Mouse (Mus musculus): ENCODE measurements around the gene Chrm3. TPM values are rescaled to one million over a fixed set of nuclear protein-coding genes. Genes with fewer than 3 reads are reported as not detected.

Gene Chrm3
- polyA plus RNA-seq, 1 experiment from 2014 or later = 0.70 TPM

DNA sequence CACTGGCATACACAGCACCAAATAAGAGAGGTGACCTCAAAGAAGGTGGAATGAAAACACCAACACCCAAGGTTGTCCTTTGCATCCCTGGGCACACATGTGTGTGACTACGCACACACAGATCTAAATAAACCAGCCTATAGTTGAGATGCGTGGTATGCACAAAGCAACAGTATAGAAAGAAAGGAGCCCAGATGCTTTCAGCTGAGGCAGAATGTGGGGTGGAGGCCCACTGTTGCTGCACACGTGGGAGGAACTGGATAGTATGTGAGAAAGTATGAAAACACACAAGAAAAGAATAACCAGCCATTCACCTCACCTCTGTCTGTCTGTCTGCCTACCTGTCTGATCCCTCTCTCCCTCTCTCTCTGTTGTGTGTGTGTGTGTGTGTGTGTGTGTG is 203.2 kb downstream of the Chrm3 start:
- H3K9me3 ChIP-seq = no peaks in the 10 kb centered on the region
- H3K27me3 ChIP-seq (replicated peaks) = no peaks in the 10 kb centered on the region
- no peaks in the 10 kb centered on the region for H3K36me3 ChIP-seq
- no peak overlapping the region for H3K27ac ChIP-seq (replicated peaks)
- 80% methylated on average over 3 of the region's 3 CpGs for WGBS
- no peak overlapping the region for H3K4me2 ChIP-seq
- ATAC-seq (ENCODE audit: extremely low read depth, insufficient number of reproducible peaks, low FRiP score, low TSS enrichment) = no peak
- no peaks in the 10 kb centered on the region for H3K4me1 ChIP-seq
- no peak overlapping the region for H3K9ac ChIP-seq
- no peak overlapping the region for H3K4me3 ChIP-seq

- H3K27me3 ChIP-seq (replicated peaks) = no peaks in the 10 kb centered on the region
- H3K9me3 ChIP-seq = no peaks in the 10 kb centered on the region
- H3K4me2 ChIP-seq = no peak overlapping the region
- ATAC-seq (ENCODE audit: extremely low read depth, insufficient number of reproducible peaks, low FRiP score, low TSS enrichment) = no peak
- 70% methylated on average over 4 of the region's 4 CpGs for WGBS
- H3K9ac ChIP-seq = no peak overlapping the region
- H3K27ac ChIP-seq (replicated peaks) = no peak overlapping the region
- no peaks in the 10 kb centered on the region for H3K4me1 ChIP-seq
- H3K36me3 ChIP-seq = no peaks in the 10 kb centered on the region
- no peak overlapping the region for H3K4me3 ChIP-seq
These were observed 220.1 kb downstream of the Chrm3 start for GRCm38 (mm10) chr13:10140573-10140972.

GRCm38 (mm10) chr13:10138878-10139277 is 221.8 kb downstream of the Chrm3 start:
- H3K27me3 ChIP-seq (replicated peaks) = no peaks in the 10 kb centered on the region
- H3K4me1 ChIP-seq = no peaks in the 10 kb centered on the region
- H3K4me2 ChIP-seq = no peak overlapping the region
- WGBS = 74% methylated on average over 4 of the region's 4 CpGs
- no peaks in the 10 kb centered on the region for H3K9me3 ChIP-seq
- no peaks in the 10 kb centered on the region for H3K36me3 ChIP-seq
- H3K9ac ChIP-seq = no peak overlapping the region
- H3K27ac ChIP-seq (replicated peaks) = no peak overlapping the region
- no peak overlapping the region for H3K4me3 ChIP-seq
- no peak for ATAC-seq (ENCODE audit: extremely low read depth, insufficient number of reproducible peaks, low FRiP score, low TSS enrichment)

DNA sequence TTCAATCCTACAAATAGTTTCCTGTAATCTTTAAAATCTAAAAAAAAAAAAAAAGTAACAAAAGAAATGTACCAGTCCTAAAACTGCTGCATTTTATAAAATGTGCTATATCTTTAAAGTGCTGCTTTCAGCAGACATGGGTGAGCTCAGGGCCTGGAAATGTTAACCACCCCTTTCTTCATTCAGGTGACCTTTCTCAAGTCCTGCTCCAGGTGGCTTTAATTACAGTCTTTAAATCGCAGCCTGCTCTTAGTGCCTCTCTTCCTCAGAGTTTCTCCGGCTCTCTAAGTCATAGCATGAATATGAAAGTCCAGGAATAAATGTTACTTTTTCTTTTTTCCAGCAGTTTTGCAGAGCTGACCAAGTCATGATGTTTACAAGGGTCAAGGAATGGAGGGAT is 229.6 kb downstream of the Chrm3 start:
- H3K4me1 ChIP-seq = no peaks in the 10 kb centered on the region
- WGBS = 60% methylated on average over 2 of the region's 2 CpGs
- no peak overlapping the region for H3K9ac ChIP-seq
- no peaks in the 10 kb centered on the region for H3K27me3 ChIP-seq (replicated peaks)
- H3K36me3 ChIP-seq = no peaks in the 10 kb centered on the region
- no peak overlapping the region for H3K27ac ChIP-seq (replicated peaks)
- no peaks in the 10 kb centered on the region for H3K9me3 ChIP-seq
- no peak for ATAC-seq (ENCODE audit: extremely low read depth, insufficient number of reproducible peaks, low FRiP score, low TSS enrichment)
- H3K4me2 ChIP-seq = no peak overlapping the region
- H3K4me3 ChIP-seq = no peak overlapping the region

DNA sequence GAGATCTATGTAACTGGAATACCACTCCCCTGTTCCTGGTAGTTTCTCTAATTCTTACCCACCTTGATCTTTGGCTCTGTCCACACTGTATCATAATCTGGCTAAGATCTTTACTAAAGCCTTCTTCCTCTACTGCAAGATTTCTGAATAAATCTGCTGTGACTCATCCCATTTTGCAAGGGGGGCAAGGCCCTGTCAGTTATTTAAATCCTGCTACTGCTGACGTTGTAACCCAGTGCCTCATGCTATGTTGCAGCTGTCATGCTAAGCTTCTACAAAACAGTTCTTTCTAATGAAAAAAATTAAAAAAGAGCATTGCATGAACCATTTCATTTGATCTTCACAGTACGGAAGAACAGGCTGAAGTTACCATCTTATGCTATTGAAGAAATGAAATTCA is 248.4 kb downstream of the Chrm3 start:
- Histone ChIP-seq H3K9ac (no peak overlapping the region), H3K36me3 (no peaks in the 10 kb centered on the region), H3K27me3 (replicated peaks) (no peaks in the 10 kb centered on the region), H3K4me2 (no peak overlapping the region), H3K27ac (replicated peaks) (no peak overlapping the region), H3K4me1 (peaks cover 3% of the 10 kb centered on the region; the same call in 1 of the 2 replicates), H3K4me3 (no peak overlapping the region), H3K9me3 (no peaks in the 10 kb centered on the region)
- no peak for ATAC-seq (ENCODE audit: extremely low read depth, insufficient number of reproducible peaks, low FRiP score, low TSS enrichment)
- WGBS = 68% methylated on average over 2 of the region's 2 CpGs

DNA sequence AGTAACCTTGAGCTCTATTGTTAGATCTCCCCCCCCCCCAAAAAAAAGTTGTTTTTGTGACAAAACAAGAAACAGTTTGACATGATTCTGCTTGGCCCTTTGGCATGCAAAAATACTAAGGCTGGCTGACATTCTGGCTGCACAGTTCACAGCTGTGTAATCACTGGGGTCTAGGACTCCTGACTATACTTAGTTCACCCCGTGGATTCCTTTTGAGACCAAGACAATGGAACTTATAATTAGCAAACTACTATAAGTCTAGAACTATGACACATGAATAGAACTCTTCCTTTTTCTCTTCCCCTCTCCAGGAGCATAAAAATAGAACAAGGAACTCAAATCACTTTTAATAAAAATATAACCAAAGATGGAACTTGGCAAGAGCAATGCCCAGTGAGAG is 251.1 kb downstream of the Chrm3 start:
- WGBS = 29% methylated on average over 1 of the region's 1 CpGs
- no peak for ATAC-seq (ENCODE audit: extremely low read depth, insufficient number of reproducible peaks, low FRiP score, low TSS enrichment)
- Histone ChIP-seq H3K36me3 (no peaks in the 10 kb centered on the region), H3K4me3 (no peak overlapping the region), H3K27ac (replicated peaks) (no peak overlapping the region), H3K9me3 (no peaks in the 10 kb centered on the region), H3K27me3 (replicated peaks) (no peaks in the 10 kb centered on the region), H3K4me2 (no peak overlapping the region), H3K9ac (no peak overlapping the region), H3K4me1 (peaks cover 3% of the 10 kb centered on the region; the same call in 1 of the 2 replicates)

- ATAC-seq (ENCODE audit: extremely low read depth, insufficient number of reproducible peaks, low FRiP score, low TSS enrichment) = no peak
- Histone ChIP-seq H3K4me2 (no peak overlapping the region), H3K4me3 (no peak overlapping the region), H3K36me3 (no peaks in the 10 kb centered on the region), H3K27ac (replicated peaks) (no peak overlapping the region), H3K27me3 (replicated peaks) (no peaks in the 10 kb centered on the region), H3K9ac (no peak overlapping the region), H3K9me3 (no peaks in the 10 kb centered on the region), H3K4me1 (peaks cover 3% of the 10 kb centered on the region; the same call in 1 of the 2 replicates)
- WGBS = 78% methylated on average over 7 of the region's 7 CpGs
These were observed 253.3 kb downstream of the Chrm3 start for GRCm38 (mm10) chr13:10107331-10107730.

GRCm38 (mm10) chr13:10090778-10091177 is 269.9 kb downstream of the Chrm3 start:
- no peaks in the 10 kb centered on the region for H3K4me1 ChIP-seq
- H3K4me3 ChIP-seq = no peak overlapping the region
- no peak overlapping the region for H3K9ac ChIP-seq
- WGBS = 81% methylated on average over 4 of the region's 4 CpGs
- no peaks in the 10 kb centered on the region for H3K36me3 ChIP-seq
- no peak for ATAC-seq (ENCODE audit: extremely low read depth, insufficient number of reproducible peaks, low FRiP score, low TSS enrichment)
- H3K4me2 ChIP-seq = no peak overlapping the region
- H3K9me3 ChIP-seq = no peaks in the 10 kb centered on the region; the same call in 1 of the 2 replicates
- no peaks in the 10 kb centered on the region for H3K27me3 ChIP-seq (replicated peaks)
- no peak overlapping the region for H3K27ac ChIP-seq (replicated peaks)

DNA sequence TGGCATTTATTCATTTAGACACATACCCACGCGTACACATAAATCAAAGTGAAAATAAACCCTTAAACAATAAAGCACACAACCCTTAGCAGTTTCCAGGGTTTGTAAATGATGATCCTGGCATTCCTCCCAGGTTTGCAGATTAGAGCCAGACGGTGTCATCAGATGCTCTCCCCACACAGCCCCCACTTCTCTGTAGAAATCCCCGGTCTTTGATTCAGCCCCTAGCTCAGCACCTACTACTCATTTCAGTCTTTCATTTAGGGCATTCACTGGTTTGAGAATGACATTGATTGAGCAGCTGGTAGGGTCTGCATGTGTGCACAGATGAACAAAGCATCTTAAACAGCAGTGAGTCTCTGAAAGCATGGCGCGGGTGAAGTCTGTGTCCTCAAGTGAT is 274.3 kb downstream of the Chrm3 start:
- Histone ChIP-seq H3K27me3 (replicated peaks) (no peaks in the 10 kb centered on the region), H3K4me1 (no peaks in the 10 kb centered on the region), H3K4me3 (no peak overlapping the region), H3K9ac (no peak overlapping the region), H3K27ac (replicated peaks) (no peak overlapping the region), H3K4me2 (no peak overlapping the region), H3K9me3 (no peaks in the 10 kb centered on the region; the same call in 1 of the 2 replicates), H3K36me3 (no peaks in the 10 kb centered on the region)
- 78% methylated on average over 6 of the region's 6 CpGs for WGBS
- no peak for ATAC-seq (ENCODE audit: extremely low read depth, insufficient number of reproducible peaks, low FRiP score, low TSS enrichment)

GRCm38 (mm10) chr13:10081896-10082426 is 278.7 kb downstream of the Chrm3 start:
- H3K9ac ChIP-seq = no peak overlapping the region
- H3K36me3 ChIP-seq = no peaks in the 10 kb centered on the region
- H3K4me2 ChIP-seq = no peak overlapping the region
- 71% methylated on average over 6 of the region's 6 CpGs for WGBS
- H3K27ac ChIP-seq (replicated peaks) = no peak overlapping the region
- no peaks in the 10 kb centered on the region for H3K27me3 ChIP-seq (replicated peaks)
- no peaks in the 10 kb centered on the region for H3K4me1 ChIP-seq
- no peak overlapping the region for H3K4me3 ChIP-seq
- H3K9me3 ChIP-seq = no peaks in the 10 kb centered on the region; the same call in 1 of the 2 replicates
- no peak for ATAC-seq (ENCODE audit: extremely low read depth, insufficient number of reproducible peaks, low FRiP score, low TSS enrichment)

GRCm38 (mm10) chr13:10071165-10071564 is 289.5 kb downstream of the Chrm3 start:
- H3K9me3 ChIP-seq = no peaks in the 10 kb centered on the region
- no peak overlapping the region for H3K27ac ChIP-seq (replicated peaks)
- H3K4me1 ChIP-seq = 0 out of 2 replicates have a peak, but pooled peaks cover 5% of the 10 kb centered on the region
- no peak overlapping the region for H3K4me2 ChIP-seq
- no peak overlapping the region for H3K9ac ChIP-seq
- H3K36me3 ChIP-seq = no peaks in the 10 kb centered on the region
- H3K27me3 ChIP-seq (replicated peaks) = no peaks in the 10 kb centered on the region
- H3K4me3 ChIP-seq = no peak overlapping the region
- ATAC-seq (ENCODE audit: extremely low read depth, insufficient number of reproducible peaks, low FRiP score, low TSS enrichment) = no peak
- WGBS = 30% methylated on average over 5 of the region's 5 CpGs

- 78% methylated on average over 10 of the region's 10 CpGs for WGBS
- Histone ChIP-seq H3K4me1 (no peaks in the 10 kb centered on the region), H3K27me3 (replicated peaks) (no peaks in the 10 kb centered on the region), H3K9me3 (no peaks in the 10 kb centered on the region), H3K27ac (replicated peaks) (no peak overlapping the region), H3K4me3 (no peak overlapping the region), H3K9ac (no peak overlapping the region), H3K36me3 (no peaks in the 10 kb centered on the region), H3K4me2 (no peak overlapping the region)
- no peak for ATAC-seq (ENCODE audit: extremely low read depth, insufficient number of reproducible peaks, low FRiP score, low TSS enrichment)
These were observed 291.6 kb downstream of the Chrm3 start for GRCm38 (mm10) chr13:10068927-10069580.
